Mouse (Mus musculus) CH12.LX (cell line): Measurements from ENCODE around the gene Peli1. TPM values are rescaled to one million over a fixed set of nuclear protein-coding genes. Genes with fewer than 3 reads are reported as not detected.

Experiments
- DNase-seq: peaks from one replicate; pipeline ENCODE4 v3.0.0-alpha.2; 2013; ENCODE audit errors: extremely low read depth
- H3K27ac ChIP-seq: 2 replicates; pipeline ENCODE4 v1.5.1; 2012; ENCODE audit warnings: low read depth, mild to moderate bottlenecking, control low read depth, moderate library complexity; ENCODE audit not compliant: insufficient read depth
- H3K27me3 ChIP-seq: replicated peaks from 2 replicates; pipeline ENCODE3; 2012; ENCODE audit warnings: inconsistent platforms
- H3K36me3 ChIP-seq, 2 experiments: replicated peaks in 1 of 2; 2 replicates each; pipeline versions ENCODE3 to v1.6.1; 2012; ENCODE audit warnings: inconsistent platforms in 1 of 2, low read length in 1 of 2, mild to moderate bottlenecking in 1 of 2, mixed read lengths in 1 of 2, moderate library complexity in 1 of 2; ENCODE audit not compliant: control insufficient read depth in 1 of 2, insufficient read depth in 1 of 2
- H3K4me1 ChIP-seq, 2 experiments: 2 replicates each; pipeline ENCODE4 v1.6.1; 2012; ENCODE audit warnings: inconsistent platforms in 1 of 2, moderate library complexity in 1 of 2; ENCODE audit not compliant: insufficient read depth in 2 of 2, control insufficient read depth in 1 of 2
- H3K4me2 ChIP-seq: 2 replicates; pipeline ENCODE4 v1.6.1; 2012; ENCODE audit warnings: low read depth, mild to moderate bottlenecking, control low read depth; ENCODE audit not compliant: poor library complexity, insufficient read depth, severe bottlenecking
- H3K4me3 ChIP-seq, 3 experiments: fragments of 150-350 bp in 1 of 3; sonication (generic) in 1 of 3; replicated peaks in 1 of 3; 2 replicates each; pipeline versions ENCODE3 to v1.5.1; 2011 to 2012; ENCODE audit warnings: low read depth in 2 of 3, low read length in 2 of 3, mild to moderate bottlenecking in 2 of 3, moderate library complexity in 2 of 3, control low read depth in 1 of 3, improper control_type of control experiment in 1 of 3, inconsistent platforms in 1 of 3, mixed read lengths in 1 of 3; ENCODE audit not compliant: poor library complexity in 1 of 3
- H3K79me2 ChIP-seq: replicated peaks from 2 replicates; pipeline ENCODE4 v1.6.1; 2012; ENCODE audit warnings: mild to moderate bottlenecking, moderate library complexity; ENCODE audit not compliant: control insufficient read depth, poor library complexity, insufficient read depth, severe bottlenecking; ENCODE audit errors: extremely low read depth
- H3K9ac ChIP-seq: 2 replicates; pipeline ENCODE4 v1.6.1; 2012; ENCODE audit warnings: low read depth, mild to moderate bottlenecking, control low read depth, moderate library complexity; ENCODE audit not compliant: insufficient read depth
- H3K9me3 ChIP-seq: replicated peaks from 2 replicates; pipeline ENCODE3; 2012; ENCODE audit warnings: low read length, inconsistent platforms, mixed read lengths
- BHLHE40 ChIP-seq: IDR thresholded peaks from 2 replicates; pipeline ENCODE4 v1.6.1; 2011; ENCODE audit warnings: mild to moderate bottlenecking, low read depth, low read length, improper control_type of control experiment
- CHD1 ChIP-seq: IDR thresholded peaks from 2 replicates; pipeline ENCODE4 v1.6.1; 2012; ENCODE audit warnings: low read depth, low read length, improper control_type of control experiment, inconsistent platforms
- CHD2 ChIP-seq: IDR thresholded peaks from 2 replicates; pipeline ENCODE4 v1.6.1; 2011; ENCODE audit warnings: low read length, improper control_type of control experiment
- CTCF ChIP-seq, 2 experiments: IDR thresholded peaks in 1 of 2; conservative IDR thresholded peaks in 1 of 2; 2 replicates each; pipeline ENCODE4 v1.5.1; 2011 to 2012; ENCODE audit warnings: low read depth in 2 of 2, low read length in 2 of 2, improper control_type of control experiment in 1 of 2, inconsistent platforms in 1 of 2, mild to moderate bottlenecking in 1 of 2, moderate library complexity in 1 of 2
- E2F4 ChIP-seq: IDR thresholded peaks from 2 replicates; pipeline ENCODE4 v1.6.1; 2011; ENCODE audit warnings: low read depth, low read length, improper control_type of control experiment; ENCODE audit not compliant: insufficient replicate concordance
- ELF1 ChIP-seq: IDR thresholded peaks from 2 replicates; pipeline ENCODE4 v1.6.1; 2014; ENCODE audit warnings: low read depth, mild to moderate bottlenecking, inconsistent platforms, low read length, improper control_type of control experiment
- EP300 ChIP-seq: IDR thresholded peaks from 2 replicates; pipeline ENCODE4 v1.6.1; 2011; ENCODE audit warnings: low read length, improper control_type of control experiment
- GABPA ChIP-seq: IDR thresholded peaks from 2 replicates; pipeline ENCODE4 v1.6.1; 2012; ENCODE audit warnings: low read depth, low read length, improper control_type of control experiment, inconsistent platforms; ENCODE audit not compliant: insufficient replicate concordance
- HCFC1 ChIP-seq: IDR thresholded peaks from 2 replicates; pipeline ENCODE4 v1.6.1; 2012; ENCODE audit warnings: low read depth, mild to moderate bottlenecking, inconsistent platforms, low read length, improper control_type of control experiment
- IRF4 ChIP-seq: IDR thresholded peaks from 2 replicates; pipeline ENCODE4 v1.6.1; 2014; ENCODE audit warnings: low read depth, mild to moderate bottlenecking, inconsistent platforms, low read length, improper control_type of control experiment
- JUN ChIP-seq: IDR thresholded peaks from 2 replicates; pipeline ENCODE4 v1.6.1; 2011; ENCODE audit warnings: low read depth, mild to moderate bottlenecking, low read length, improper control_type of control experiment, moderate library complexity; ENCODE audit not compliant: insufficient read depth
- JUND ChIP-seq: conservative IDR thresholded peaks from 2 replicates; pipeline ENCODE4 v1.6.1; 2011; ENCODE audit warnings: low read depth, low read length, improper control_type of control experiment
- KAT2A ChIP-seq: IDR thresholded peaks from 2 replicates; pipeline ENCODE4 v1.6.1; 2012; ENCODE audit warnings: low read length, improper control_type of control experiment, inconsistent platforms; ENCODE audit not compliant: insufficient replicate concordance
- MAFK ChIP-seq: IDR thresholded peaks from 2 replicates; pipeline ENCODE4 v1.6.1; 2011; ENCODE audit warnings: low read length, improper control_type of control experiment; ENCODE audit not compliant: insufficient replicate concordance
- MAX ChIP-seq: IDR thresholded peaks from 2 replicates; pipeline ENCODE4 v1.6.1; 2011; ENCODE audit warnings: low read length, improper control_type of control experiment
- MAZ ChIP-seq: IDR thresholded peaks from 2 replicates; pipeline ENCODE4 v1.6.1; 2012; ENCODE audit warnings: low read depth, mild to moderate bottlenecking, inconsistent platforms, low read length, improper control_type of control experiment, moderate library complexity
- MEF2A ChIP-seq: IDR thresholded peaks from 2 replicates; pipeline ENCODE4 v1.6.1; 2014; ENCODE audit warnings: low read depth, mild to moderate bottlenecking, inconsistent platforms, low read length, improper control_type of control experiment, borderline replicate concordance
- MXI1 ChIP-seq: IDR thresholded peaks from 2 replicates; pipeline ENCODE4 v1.6.1; 2011; ENCODE audit warnings: mild to moderate bottlenecking, low read depth, low read length, improper control_type of control experiment
- MYC ChIP-seq: IDR thresholded peaks from 2 replicates; pipeline ENCODE4 v1.6.1; 2011; ENCODE audit warnings: low read depth, mild to moderate bottlenecking, improper control_type of control experiment, low read length
- NELFE ChIP-seq: IDR thresholded peaks from 2 replicates; pipeline ENCODE4 v1.6.1; 2011; ENCODE audit warnings: low read depth, low read length, improper control_type of control experiment
- NRF1 ChIP-seq: IDR thresholded peaks from 2 replicates; pipeline ENCODE4 v1.6.1; 2014; ENCODE audit warnings: low read depth, mild to moderate bottlenecking, inconsistent platforms, low read length, improper control_type of control experiment, moderate library complexity
- PAX5 ChIP-seq: IDR thresholded peaks from 2 replicates; pipeline ENCODE4 v1.6.1; 2012; ENCODE audit warnings: low read length, inconsistent platforms, mixed read lengths
- POLR2A ChIP-seq: IDR thresholded peaks from 2 replicates; pipeline ENCODE4 v1.6.1; 2011; ENCODE audit warnings: low read depth, mild to moderate bottlenecking, improper control_type of control experiment, low read length
- POLR2AphosphoS2 ChIP-seq: IDR thresholded peaks from 2 replicates; pipeline ENCODE4 v1.6.1; 2011; ENCODE audit warnings: low read depth, low read length, improper control_type of control experiment
- RAD21 ChIP-seq: IDR thresholded peaks from 2 replicates; pipeline ENCODE4 v1.6.1; 2011; ENCODE audit warnings: low read depth, mild to moderate bottlenecking, low read length, improper control_type of control experiment, moderate library complexity
- RCOR1 ChIP-seq: conservative IDR thresholded peaks from 2 replicates; pipeline ENCODE4 v1.6.1; 2012; ENCODE audit warnings: low read depth, mild to moderate bottlenecking, inconsistent platforms, low read length, improper control_type of control experiment
- SMC3 ChIP-seq: IDR thresholded peaks from 2 replicates; pipeline ENCODE4 v1.6.1; 2011; ENCODE audit warnings: low read depth, low read length, improper control_type of control experiment
- TBP ChIP-seq: conservative IDR thresholded peaks from 2 replicates; pipeline ENCODE4 v1.6.1; 2011; ENCODE audit warnings: low read depth, low read length, improper control_type of control experiment
- TCF12 ChIP-seq: IDR thresholded peaks from 2 replicates; pipeline ENCODE4 v1.6.1; 2014; ENCODE audit warnings: low read depth, mild to moderate bottlenecking, inconsistent platforms, low read length, improper control_type of control experiment
- UBTF ChIP-seq: IDR thresholded peaks from 2 replicates; pipeline ENCODE4 v1.6.1; 2012; ENCODE audit warnings: low read depth, mild to moderate bottlenecking, inconsistent platforms, low read length, improper control_type of control experiment, moderate library complexity
- USF1 ChIP-seq: IDR thresholded peaks from 2 replicates; pipeline ENCODE4 v1.6.1; 2014; ENCODE audit warnings: low read depth, mild to moderate bottlenecking, inconsistent platforms, low read length, improper control_type of control experiment
- USF2 ChIP-seq: conservative IDR thresholded peaks from 2 replicates; pipeline ENCODE4 v1.6.1; 2011; ENCODE audit warnings: low read depth, low read length, improper control_type of control experiment
- ZC3H11A ChIP-seq: IDR thresholded peaks from 2 replicates; pipeline ENCODE4 v1.6.1; 2012; ENCODE audit warnings: low read depth, mild to moderate bottlenecking, inconsistent platforms, low read length, improper control_type of control experiment
- ZKSCAN1 ChIP-seq: IDR thresholded peaks from 2 replicates; pipeline ENCODE4 v1.6.1; 2012; ENCODE audit warnings: low read depth, inconsistent platforms, low read length, improper control_type of control experiment, borderline replicate concordance
- ZMIZ1 ChIP-seq: IDR thresholded peaks from 2 replicates; pipeline ENCODE4 v1.6.1; 2012; ENCODE audit warnings: low read depth, mild to moderate bottlenecking, inconsistent platforms, low read length, improper control_type of control experiment
- ZNF384 ChIP-seq: IDR thresholded peaks from 2 replicates; pipeline ENCODE4 v1.6.1; 2012; ENCODE audit warnings: low read depth, low read length, improper control_type of control experiment, inconsistent platforms
- dilution Hi-C: fragments of 300-500 bp; cut with MboI; formaldehyde crosslinking; loops from 2 replicates; pipeline ENCODE4 v1.14.3; 2020; ENCODE audit warnings: low sequenced_read_pairs; ENCODE audit not compliant: extremely low pct_unique_long_range_greater_than_20kb, extremely low pct_ligation_motif_present
- in situ Hi-C: fragments of 300-500 bp; cut with MboI; formaldehyde crosslinking; loops from 3 replicates; pipeline ENCODE4 v1.14.3; 2019; ENCODE audit warnings: low sequenced_read_pairs, low pct_ligation_motif_present, low pct_unique_long_range_greater_than_20kb, mixed read lengths
- polyA plus RNA-seq: library from polyadenylated mRNA; unstranded; fragments of >175 nt; gene quantifications from 2 replicates; pipeline ENCODE4 v1.2.1, GENCODE M21; 2012; ENCODE audit warnings: low read depth; ENCODE audit not compliant: insufficient read length
- total RNA-seq, 2 experiments: library from RNA; depleted of rRNA; stranded (reverse); fragments of 300-350 nt in 1 of 2; fragments of >200 nt in 1 of 2; gene quantifications; 2 replicates each; pipeline ENCODE4 v1.2.3; 2012 to 2014

Peli1 gene
- 6.7 and 7.8 TPM in 2 replicates for total RNA-seq (2012; rRNA removed)
- total RNA-seq (2014; rRNA removed): 14.1 and 14.8 TPM in 2 replicates
- polyA plus RNA-seq: 21.2 and 25.9 TPM in 2 replicates

GRCm38 (mm10) chr11:21091067-21091427, at the start of gene Peli1:
Peli1 (plus strand) TSS chr11:21091291.
- peak; percentile 97 for DNase-seq
- peaks cover 3 to 47% of the 10 kb centered on the region in 2 experiments for H3K4me1 ChIP-seq
- H3K36me3 ChIP-seq: peaks cover 0 to 5% of the 10 kb centered on the region in 2 experiments
- peak within 1 kb of the TSS; percentile 86 for H3K27ac ChIP-seq
- in situ Hi-C loops: loop anchor here (10.0 kb wide), 1 partner anchor 176 kb away; no protein-coding TSS in a partner anchor
- peaks cover 20% of the 10 kb centered on the region for H3K79me2 ChIP-seq
- no peaks in the 10 kb centered on the region for H3K27me3 ChIP-seq
- peak within 1 kb of the TSS; percentile 84 to 98 (median 91) for H3K4me3 ChIP-seq
- no peaks in the 10 kb centered on the region for H3K9me3 ChIP-seq
- dilution Hi-C loops: no loop called here
- H3K9ac ChIP-seq: peak within 1 kb of the TSS; percentile 80
- peak within 1 kb of the TSS; percentile 100 for H3K4me2 ChIP-seq
- TF ChIP-seq CTCF (conservative IDR thresholded peaks at IDR 0.05 in 1 of 2, IDR thresholded peaks at IDR 0.05 in 1 of 2; ENCODE audit: low read depth in 2 of 2, low read length in 2 of 2) (no peak), RAD21 (no peak), E2F4 (peak; percentile 35; the same call in 1 of the 2 replicates), HCFC1 (peak; percentile 99), USF1 (no peak), CHD2 (peak; percentile 93), BHLHE40 (peak; percentile 87), CHD1 (no peak), NELFE (peak; percentile 97), MAX (no peak), ZMIZ1 (peak; percentile 96), ZC3H11A (no peak), PAX5 (no peak), MAFK (no peak), RCOR1 (no peak), JUN (no peak), ZKSCAN1 (no peak; the same call in 1 of the 2 replicates), JUND (no peak), ZNF384 (peak; percentile 100), NRF1 (peak; percentile 84), TBP (peak; percentile 96), MEF2A (0 out of 2 replicates have a peak, but pooled peaks have one; percentile 34), MYC (peak; percentile 84), POLR2AphosphoS2 (peak; percentile 84; the same call in 1 of the 2 replicates), KAT2A (peak; percentile 95; the same call in 1 of the 2 replicates), MXI1 (peak; percentile 77; the same call in 1 of the 2 replicates), SMC3 (no peak; the same call in 1 of the 2 replicates), MAZ (0 out of 2 replicates have a peak, but pooled peaks have one; percentile 64), POLR2A (peak; percentile 99), ELF1 (peak; percentile 75), IRF4 (peak; percentile 70), UBTF (no peak; the same call in 1 of the 2 replicates), TCF12 (peak; percentile 99), USF2 (no peak), EP300 (no peak), GABPA (peak; percentile 51; the same call in 1 of the 2 replicates)
